Mouse (Mus musculus) stomach, postnatal 0 days (tissue): ENCODE results near the gene Siah3.

ENCODE experiments used
- CTCF ChIP-seq: IDR thresholded peaks from 2 replicates; pipeline ENCODE4 v1.5.1; 2016; ENCODE audit warnings: antibody characterized with exemption, low read depth, mild to moderate bottlenecking, moderate library complexity
- EP300 ChIP-seq: optimal IDR thresholded peaks from 2 replicates; pipeline ENCODE3; 2016; ENCODE audit warnings: antibody characterized with exemption

DNA sequence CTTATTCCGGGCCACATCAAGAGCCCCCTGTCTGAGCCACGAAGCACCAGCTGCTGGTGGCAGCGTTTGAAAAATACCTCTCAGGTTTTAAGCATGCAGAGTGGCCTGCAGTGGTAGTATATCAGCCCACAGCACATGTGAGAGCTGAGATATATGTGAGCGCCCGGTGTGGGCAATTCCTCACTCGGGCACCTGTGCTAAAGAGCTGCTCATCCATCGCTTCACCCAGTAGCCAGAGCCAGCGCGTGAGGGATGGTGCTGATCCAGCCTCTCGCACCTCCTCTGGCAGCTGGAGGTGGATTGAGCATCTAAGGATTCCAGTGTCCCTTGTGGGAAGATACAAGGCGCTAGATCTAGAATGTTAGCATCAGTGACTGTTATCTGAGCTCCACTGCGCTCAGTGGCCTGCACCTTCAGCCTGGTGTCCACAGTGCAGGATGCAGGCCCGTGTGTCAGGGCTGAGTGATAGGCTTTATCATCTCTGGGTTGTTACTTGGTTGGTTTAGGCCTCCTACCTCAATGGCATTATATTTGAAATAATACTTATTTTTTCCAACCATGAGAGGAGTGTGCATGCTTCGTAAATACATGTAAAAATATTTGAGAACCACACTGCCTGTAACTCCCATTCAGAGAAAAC lies 37.9 kb downstream of the Siah3 start:
- TF ChIP-seq CTCF: no peak
- TF ChIP-seq EP300: no peak
